Mouse (Mus musculus): ENCODE results near the gene Tnfrsf1b.

DNA sequence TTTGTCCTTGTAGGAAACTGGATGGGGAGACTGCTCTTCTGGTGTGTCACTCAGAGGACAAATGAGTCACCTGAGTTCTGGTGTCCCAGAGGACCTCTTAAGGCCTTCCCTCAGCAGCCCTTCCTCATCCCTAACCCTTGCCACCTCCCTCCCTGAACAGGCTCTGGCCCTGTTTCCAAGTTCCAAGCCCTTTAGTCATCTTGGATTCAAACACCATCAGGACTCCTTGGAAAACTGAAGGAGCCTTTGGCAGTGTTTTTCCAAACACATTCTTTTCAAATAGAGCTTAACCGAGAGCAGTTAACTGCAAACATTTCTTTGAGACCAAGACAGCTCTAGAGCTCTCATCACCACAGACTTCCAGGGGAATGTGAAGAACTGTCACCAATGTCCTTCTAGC lies 26.1 kb upstream of the Tnfrsf1b start:
- TF ChIP-seq POLR2A (IDR thresholded peaks at IDR 0.05; ENCODE audit: borderline replicate concordance, low read depth, low read length) (no peak), CTCF (IDR thresholded peaks at IDR 0.05; ENCODE audit: low read depth, low read length) (no peak)

Measured in bone marrow macrophage, adult 2 months (primary cell).